Mouse (Mus musculus) heart, adult 2 months (tissue): Measurements from ENCODE around the gene Tcta. TPM values are rescaled to one million over a fixed set of nuclear protein-coding genes. Genes with fewer than 3 reads are reported as not detected.

Experiments
- DNase-seq, 2 experiments: peaks; one replicate each; pipeline ENCODE4 v3.0.0; 2021
- H3K27ac ChIP-seq: fragments of 200-600 bp; 2 replicates; pipeline ENCODE4 v1.8.1; 2022
- H3K27me3 ChIP-seq: fragments of 200-500 bp; 2 replicates; pipeline ENCODE4 v1.6.1; 2012; ENCODE audit warnings: mild to moderate bottlenecking, low read length, inconsistent platforms, mixed read lengths; ENCODE audit not compliant: control insufficient read depth, insufficient read depth
- H3K36me3 ChIP-seq: fragments of 200-500 bp; 2 replicates; pipeline ENCODE4 v1.6.1; 2012; ENCODE audit warnings: low read length, inconsistent platforms; ENCODE audit not compliant: control insufficient read depth, insufficient read depth
- H3K4me1 ChIP-seq: fragments of 200-500 bp; 2 replicates; pipeline ENCODE4 v1.6.1; 2011; ENCODE audit warnings: low read length; ENCODE audit not compliant: control insufficient read depth, insufficient read depth
- H3K4me3 ChIP-seq: fragments of 200-600 bp; 2 replicates; pipeline ENCODE4 v1.8.1; 2022
- H3K79me2 ChIP-seq: fragments of 200-500 bp; replicated peaks from 2 replicates; pipeline ENCODE4 v1.6.1; 2012; ENCODE audit warnings: mild to moderate bottlenecking, inconsistent platforms, low read length, moderate library complexity, mixed read lengths; ENCODE audit not compliant: control insufficient read depth, insufficient read depth
- H3K9ac ChIP-seq: fragments of 200-500 bp; 2 replicates; pipeline ENCODE4 v1.6.1; 2012; ENCODE audit warnings: low read depth, mild to moderate bottlenecking, control low read depth, inconsistent platforms, low read length, mixed read lengths
- CTCF ChIP-seq: fragments of 200-600 bp; IDR thresholded peaks from 2 replicates; pipeline ENCODE4 v1.8.1; 2022; ENCODE audit warnings: antibody characterized with exemption, mild to moderate bottlenecking, moderate library complexity
- EP300 ChIP-seq: fragments of 200-500 bp; IDR thresholded peaks from 2 replicates; pipeline ENCODE4 v1.6.1; 2011; ENCODE audit warnings: low read depth, low read length, control low read depth; ENCODE audit not compliant: insufficient read depth
- POLR2A ChIP-seq: fragments of 200-500 bp; IDR thresholded peaks from 2 replicates; pipeline ENCODE4 v1.6.1; 2011; ENCODE audit warnings: mild to moderate bottlenecking, low read depth, low read length, control low read depth; ENCODE audit not compliant: insufficient read depth
- WGBS: fragments of 180-500 bp; shearing (Covaris S2); methylation state at CpG from one replicate; pipeline ENCODE4 v1.1.7; 2018; 5-methylcytosine and 5-hydroxymethylcytosine counted together
- intact Hi-C: fragments of 180-260 bp; cut with DNase I; formaldehyde crosslinking; loops from one replicate; pipeline ENCODE4 v1.15.1; 2025
- polyA plus RNA-seq: library from polyadenylated mRNA; depleted of rRNA; stranded (reverse); fragments of >200 nt; gene quantifications from 2 replicates; pipeline ENCODE4 v1.2.3, GENCODE M21; 2012
- total RNA-seq, 2 experiments: library from RNA; stranded (reverse); gene quantifications; 2 replicates each; pipeline ENCODE4 v1.2.3; 2021

The Tcta gene
- total and polyA plus RNA-seq, 3 experiments, result 50.5 to 64.8 (median 52.8) TPM

DNA sequence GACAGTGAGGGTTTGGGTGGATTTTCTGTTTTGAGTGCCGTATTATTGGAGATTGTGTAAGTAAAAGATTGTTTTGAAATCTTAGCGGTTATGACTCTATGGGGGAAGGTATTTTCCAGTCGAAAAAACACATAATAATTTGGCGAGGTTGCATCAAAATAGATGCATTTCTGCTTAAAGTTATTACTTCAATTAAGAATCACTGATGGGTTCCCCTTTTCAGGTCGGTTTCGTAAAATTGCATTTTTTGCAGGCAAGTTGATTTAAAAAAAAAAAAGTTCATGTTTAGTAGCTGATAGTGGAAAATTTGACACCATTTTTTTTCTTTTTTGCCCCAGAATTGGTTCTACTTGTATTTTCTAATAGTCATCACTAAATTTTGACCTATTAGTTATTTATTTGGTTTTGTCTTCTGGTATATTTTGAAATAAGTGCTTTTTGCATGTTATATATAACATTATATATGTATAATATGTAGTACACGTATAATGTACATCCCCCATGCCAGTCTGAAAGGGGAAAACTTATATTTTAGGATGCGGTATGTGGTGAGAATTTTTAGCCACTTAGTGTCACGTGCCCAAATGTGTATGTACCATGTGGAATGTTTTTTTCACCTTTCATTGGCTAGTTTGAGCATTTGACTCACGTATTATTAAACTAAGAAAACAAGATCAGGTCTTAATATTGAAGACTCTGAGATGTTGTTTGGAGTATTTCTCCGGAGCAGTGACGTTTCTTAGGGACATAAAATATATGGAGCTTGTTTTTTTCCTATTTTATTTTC is 1.3 kb upstream of the Tcta start:
- intact Hi-C loops, result no loop called here
- WGBS, result 1% methylated on average over 12 of the region's 12 CpGs
- Histone ChIP-seq H3K27ac (peak overlapping the region; percentile 100), H3K79me2 (peaks cover 8% of the 10 kb centered on the region), H3K27me3 (no peaks in the 10 kb centered on the region), H3K4me3 (peak overlapping the region; percentile 100), H3K9ac (peak overlapping the region; percentile 99), H3K4me1 (peaks cover 17% of the 10 kb centered on the region), H3K36me3 (peaks cover 46% of the 10 kb centered on the region)
- DNase-seq, result no peak
- no peak for TF ChIP-seq EP300
- no peak for TF ChIP-seq POLR2A
- TF ChIP-seq CTCF, result no peak

DNA sequence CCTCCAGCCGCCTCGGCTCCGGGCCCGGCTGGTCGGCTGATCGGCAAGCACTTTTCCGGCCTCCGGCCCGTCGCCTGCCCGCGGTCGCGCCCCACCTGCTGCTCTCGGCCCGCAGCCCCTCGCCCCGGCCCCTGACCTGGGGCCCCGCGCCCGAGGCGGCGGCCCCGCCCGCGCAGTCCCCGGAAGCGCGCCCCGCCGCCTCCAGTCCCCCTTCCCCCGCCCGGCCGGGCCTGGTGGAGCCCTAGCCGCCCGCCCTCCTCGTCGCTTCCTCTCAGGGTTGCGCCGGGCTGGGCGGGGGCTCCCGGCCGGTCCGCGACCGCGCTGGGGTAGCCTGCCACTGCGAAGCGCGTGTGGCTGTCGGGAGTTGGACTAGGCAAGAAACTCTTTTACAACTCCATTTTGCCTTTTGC is 616 bp upstream of the Tcta start:
- peak; percentile 89 to 92 for DNase-seq
- peaks cover 15% of the 10 kb centered on the region for H3K4me1 ChIP-seq
- H3K27ac ChIP-seq, result peak overlapping the region; percentile 100
- peaks cover 41% of the 10 kb centered on the region for H3K36me3 ChIP-seq
- intact Hi-C loops, result loop anchor here (1.0 kb wide), 1 partner anchor 41 kb away; the partner anchor contains the start of gene Usp4
- no peaks in the 10 kb centered on the region for H3K27me3 ChIP-seq
- peaks cover 8% of the 10 kb centered on the region for H3K79me2 ChIP-seq
- TF ChIP-seq EP300 (no peak), CTCF (no peak), POLR2A (no peak)
- H3K9ac ChIP-seq, result peak overlapping the region; percentile 99
- WGBS, result 2% methylated on average over 46 of the region's 51 CpGs
- peak overlapping the region; percentile 100 for H3K4me3 ChIP-seq

DNA sequence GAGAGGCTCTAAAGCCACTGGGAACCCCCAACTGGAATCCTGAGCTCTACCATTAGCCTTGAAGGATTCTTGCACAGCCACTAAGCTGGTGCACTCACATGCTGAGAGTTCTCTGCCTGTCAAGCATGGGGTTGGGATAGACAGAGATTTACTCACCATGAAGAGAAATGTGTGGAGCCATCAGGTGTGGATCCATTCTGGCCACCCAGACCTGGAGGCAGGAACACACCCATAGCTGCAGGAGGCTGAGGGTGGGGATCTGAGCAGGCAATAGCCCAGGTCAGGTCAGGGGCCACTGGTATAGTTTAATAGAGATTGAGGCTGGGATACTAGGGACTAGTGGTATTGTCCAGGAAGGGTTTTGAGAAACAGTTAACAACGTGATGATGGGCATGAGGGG is 790 bp downstream of the Tcta start:
- no peaks in the 10 kb centered on the region for H3K27me3 ChIP-seq
- DNase-seq, result peak; percentile 32 to 46
- peaks cover 27% of the 10 kb centered on the region for H3K36me3 ChIP-seq
- 0% methylated on average over 1 of the region's 1 CpGs for WGBS
- TF ChIP-seq CTCF (no peak), POLR2A (no peak)
- peak overlapping the region; percentile 91 for H3K9ac ChIP-seq
- H3K4me3 ChIP-seq, result peak overlapping the region; percentile 99
- H3K79me2 ChIP-seq, result peaks cover 8% of the 10 kb centered on the region
- peaks cover 12% of the 10 kb centered on the region for H3K4me1 ChIP-seq
- H3K27ac ChIP-seq, result peak overlapping the region; percentile 95
- intact Hi-C loops, result loop anchor here (2.0 kb wide), 1 partner anchor 14 kb away; the partner anchor contains the start of gene Nicn1

DNA sequence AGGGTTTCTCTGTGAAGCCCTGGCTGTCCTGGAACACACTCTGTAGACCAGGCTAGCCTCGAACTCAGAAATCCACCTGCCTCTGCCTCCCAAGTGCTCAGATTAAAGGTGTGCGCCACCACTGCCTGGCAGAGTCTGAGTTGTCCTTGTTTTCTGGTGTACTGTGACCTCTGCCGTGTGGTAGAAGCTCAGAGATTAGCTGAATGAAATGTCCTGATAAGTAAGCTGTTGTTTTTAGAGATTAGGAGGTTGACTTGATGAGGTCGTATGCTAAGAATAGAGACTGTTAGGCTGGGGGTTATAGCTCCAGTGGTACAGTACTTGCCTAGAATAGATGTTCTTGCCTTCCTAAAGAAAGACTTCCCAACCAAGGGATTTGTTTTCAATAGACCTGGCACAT is 1.2 kb downstream of the Tcta start:
- intact Hi-C loops, result loop anchor here (2.0 kb wide), 1 partner anchor 14 kb away; the partner anchor contains the start of gene Nicn1
- Histone ChIP-seq H3K27ac (peak overlapping the region; percentile 95), H3K4me1 (peaks cover 12% of the 10 kb centered on the region), H3K4me3 (peak overlapping the region; percentile 99; the same call in 1 of the 2 replicates), H3K79me2 (peaks cover 7% of the 10 kb centered on the region), H3K27me3 (no peaks in the 10 kb centered on the region), H3K9ac (peak overlapping the region; percentile 91), H3K36me3 (peaks cover 26% of the 10 kb centered on the region)
- peak in 1 of 2 experiments; percentile 17 for DNase-seq
- TF ChIP-seq EP300, result no peak
- TF ChIP-seq POLR2A, result no peak
- no peak for TF ChIP-seq CTCF
- 25% methylated on average over 4 of the region's 4 CpGs for WGBS

DNA sequence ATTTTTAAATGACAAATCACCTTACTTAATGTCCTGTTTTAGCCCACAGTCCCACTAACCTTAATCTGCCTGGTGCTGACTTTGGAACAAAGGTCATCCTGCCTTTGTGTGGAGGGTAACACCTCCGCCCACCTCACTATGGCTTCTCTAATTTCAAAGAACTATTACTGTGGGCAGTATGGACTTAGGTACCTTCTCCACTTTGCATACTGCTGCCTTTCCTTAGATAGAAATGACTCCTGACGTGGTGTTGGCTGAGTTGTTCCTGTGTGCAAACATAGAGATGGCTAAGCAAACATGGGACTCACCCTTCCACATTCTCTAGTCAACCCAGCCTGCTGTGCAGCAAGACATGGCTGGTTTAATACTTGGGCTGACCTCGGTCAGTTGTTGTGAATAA is 4.1 kb downstream of the Tcta start:
- peaks cover 7% of the 10 kb centered on the region for H3K4me1 ChIP-seq
- intact Hi-C loops, result no loop called here
- 89% methylated on average over 3 of the region's 3 CpGs for WGBS
- TF ChIP-seq EP300, result no peak
- TF ChIP-seq POLR2A, result 0 out of 2 replicates have a peak, but pooled peaks have one; percentile 22
- no peak overlapping the region for H3K27ac ChIP-seq
- DNase-seq, result no peak
- H3K36me3 ChIP-seq, result peaks cover 9% of the 10 kb centered on the region
- no peak overlapping the region for H3K4me3 ChIP-seq
- H3K79me2 ChIP-seq, result peaks cover 4% of the 10 kb centered on the region; the same call in 1 of the 2 replicates
- no peaks in the 10 kb centered on the region for H3K27me3 ChIP-seq
- H3K9ac ChIP-seq, result no peak overlapping the region
